Mouse (Mus musculus) megakaryocyte progenitor cell, adult 5-6 weeks (primary cell): Measurements from ENCODE around the gene St6galnac3. TPM values are rescaled to one million over a fixed set of nuclear protein-coding genes. Genes with fewer than 3 reads are reported as not detected.

Experiments used
- ATAC-seq: replicated peaks from 2 replicates; pipeline ENCODE4 v1.8.0; 2016; ENCODE audit warnings: mild to moderate bottlenecking, moderate TSS enrichment, inconsistent platforms; ENCODE audit not compliant: poor library complexity
- total RNA-seq, 2 experiments: library from RNA; stranded (forward) in 1 of 2; stranded (reverse) in 1 of 2; fragments of 157-497, 149-512 nt in 1 of 2; fragments of 200-1000 nt in 1 of 2; gene quantifications; 2 replicates each; pipeline versions ENCODE4 v1.2.3 to v1.2.4; 2015 to 2017

St6galnac3 gene
- total RNA-seq, 2 experiments from 2014 or later, result 1.2 to 4.0 TPM

GRCm38 (mm10) chr3:153734741-153735140 lies 9.8 kb upstream of the St6galnac3 start:
- ATAC-seq, result no peak

GRCm38 (mm10) chr3:153733364-153734159 lies 8.6 kb upstream of the St6galnac3 start:
- ATAC-seq, result peak; percentile 73

- no peak for ATAC-seq
These were observed 7.8 kb upstream of the St6galnac3 start for GRCm38 (mm10) chr3:153732749-153733148.

GRCm38 (mm10) chr3:153732035-153732434 lies 7.1 kb upstream of the St6galnac3 start:
- no peak for ATAC-seq

- no peak for ATAC-seq
These were observed 3.6 kb upstream of the St6galnac3 start for GRCm38 (mm10) chr3:153728577-153728976.

GRCm38 (mm10) chr3:153723467-153724079 lies 1.4 kb downstream of the St6galnac3 start:
- no peak for ATAC-seq

- no peak for ATAC-seq
These were observed 3.4 kb downstream of the St6galnac3 start for GRCm38 (mm10) chr3:153721525-153721924.

- ATAC-seq, result 0 out of 2 replicates have a peak, but pooled peaks have one; percentile 8
These were observed 4.1 kb downstream of the St6galnac3 start for GRCm38 (mm10) chr3:153720922-153721321.

- no peak for ATAC-seq
These were observed 4.7 kb downstream of the St6galnac3 start for GRCm38 (mm10) chr3:153720296-153720695.

- ATAC-seq, result peak; percentile 16; the same call in 1 of the 2 replicates
These were observed 5.6 kb downstream of the St6galnac3 start for GRCm38 (mm10) chr3:153719256-153719970.

GRCm38 (mm10) chr3:153718724-153719123 lies 6.2 kb downstream of the St6galnac3 start:
- ATAC-seq, result 0 out of 2 replicates have a peak, but pooled peaks have one; percentile 10

GRCm38 (mm10) chr3:153717742-153718141 lies 7.2 kb downstream of the St6galnac3 start:
- peak; percentile 45 for ATAC-seq

GRCm38 (mm10) chr3:153715646-153716045 lies 9.3 kb downstream of the St6galnac3 start:
- no peak for ATAC-seq

GRCm38 (mm10) chr3:153710545-153710944 lies 14.4 kb downstream of the St6galnac3 start:
- ATAC-seq, result no peak

GRCm38 (mm10) chr3:153707687-153708086 lies 17.3 kb downstream of the St6galnac3 start:
- 0 out of 2 replicates have a peak, but pooled peaks have one; percentile 41 for ATAC-seq

GRCm38 (mm10) chr3:153706901-153707300 lies 18.1 kb downstream of the St6galnac3 start:
- peak; percentile 56 for ATAC-seq

- no peak for ATAC-seq
These were observed 22.9 kb downstream of the St6galnac3 start for GRCm38 (mm10) chr3:153701752-153702740.

- peak; percentile 49 for ATAC-seq
These were observed 23.8 kb downstream of the St6galnac3 start for GRCm38 (mm10) chr3:153701172-153701571.

- no peak for ATAC-seq
These were observed 25.9 kb downstream of the St6galnac3 start for GRCm38 (mm10) chr3:153699086-153699485.

- ATAC-seq, result no peak
These were observed 32.0 kb downstream of the St6galnac3 start for GRCm38 (mm10) chr3:153692978-153693377.
